Mouse (Mus musculus) liver, postnatal 0 days (tissue): ENCODE measurements around the gene 1700029P11Rik. TPM values are rescaled to one million over a fixed set of nuclear protein-coding genes. Genes with fewer than 3 reads are reported as not detected.
"Not testable (repeated sequence)": the region's sequence is repeated elsewhere in the genome, so short reads cannot be mapped to it uniquely, and the experiment has no call there.

Experiments
- ATAC-seq: fragments of 200-750 bp; cut with Nextera tagmentation; 2 replicates; pipeline ENCODE4 v1.8.0; 2017; ENCODE audit warnings: mild to moderate bottlenecking, moderate library complexity
- DNase-seq: peaks from one replicate; pipeline ENCODE4 v3.0.0-alpha.2; 2016
- H3K27ac ChIP-seq: fragments of 300-500 bp; sonication (generic); 2 replicates; pipeline ENCODE4 v1.5.1; 2014; ENCODE audit warnings: antibody characterized with exemption, moderate library complexity, mild to moderate bottlenecking, low read depth
- H3K27me3 ChIP-seq: fragments of 300-500 bp; sonication (generic); 2 replicates; pipeline ENCODE4 v1.6.1; 2014; ENCODE audit warnings: low read length, control low read depth, mixed read lengths; ENCODE audit not compliant: insufficient read depth
- H3K36me3 ChIP-seq: fragments of 300-500 bp; sonication (generic); replicated peaks from 2 replicates; pipeline ENCODE4 v1.6.1; 2014; ENCODE audit warnings: mild to moderate bottlenecking, control low read depth, low read length, moderate library complexity, mixed read lengths; ENCODE audit not compliant: insufficient read depth
- H3K4me1 ChIP-seq: fragments of 300-500 bp; sonication (generic); 2 replicates; pipeline ENCODE4 v1.6.1; 2014; ENCODE audit warnings: antibody characterized with exemption, mild to moderate bottlenecking, control low read depth; ENCODE audit not compliant: insufficient read depth
- H3K4me2 ChIP-seq: fragments of 300-500 bp; sonication (generic); 2 replicates; pipeline ENCODE4 v1.6.1; 2014; ENCODE audit warnings: low read depth, mild to moderate bottlenecking, low read length, moderate library complexity, mixed read lengths
- H3K4me3 ChIP-seq: fragments of 300-500 bp; sonication (generic); 2 replicates; pipeline ENCODE4 v1.5.1; 2014; ENCODE audit warnings: low read depth, low read length
- H3K9ac ChIP-seq: fragments of 300-500 bp; sonication (generic); replicated peaks from 2 replicates; pipeline ENCODE4 v1.6.1; 2014; ENCODE audit warnings: mild to moderate bottlenecking, moderate library complexity
- H3K9me3 ChIP-seq: fragments of 300-500 bp; sonication (generic); 2 replicates; pipeline ENCODE4 v1.6.1; 2016; ENCODE audit warnings: mild to moderate bottlenecking, control low read depth, low read length, mixed read lengths
- CTCF ChIP-seq: sonication (generic); IDR thresholded peaks from 2 replicates; pipeline ENCODE4 v1.5.1; 2016; ENCODE audit warnings: antibody characterized with exemption, low read depth
- EP300 ChIP-seq: IDR thresholded peaks from 2 replicates; pipeline ENCODE4 v1.6.1; 2016; ENCODE audit warnings: antibody characterized with exemption, low read depth, mild to moderate bottlenecking
- WGBS: fragments of 180-500 bp; shearing (Covaris S2); extraction: QIAGEN DNeasy Blood & Tissue Kit; methylation state at CpG from one replicate; pipeline ENCODE4 v1.1.7; 2014; ENCODE audit not compliant: insufficient replicate concordance; 5-methylcytosine and 5-hydroxymethylcytosine counted together
- polyA plus RNA-seq: library from polyadenylated mRNA; unstranded; fragments of >200 nt; fragmentation: Nextera tagmentation; extraction: Ambion mirVana; gene quantifications from 2 replicates; pipeline ENCODE4 v1.2.1, GENCODE M21; 2015

Gene 1700029P11Rik
- polyA plus RNA-seq, 1 experiment from 2014 or later, result not detected

DNA sequence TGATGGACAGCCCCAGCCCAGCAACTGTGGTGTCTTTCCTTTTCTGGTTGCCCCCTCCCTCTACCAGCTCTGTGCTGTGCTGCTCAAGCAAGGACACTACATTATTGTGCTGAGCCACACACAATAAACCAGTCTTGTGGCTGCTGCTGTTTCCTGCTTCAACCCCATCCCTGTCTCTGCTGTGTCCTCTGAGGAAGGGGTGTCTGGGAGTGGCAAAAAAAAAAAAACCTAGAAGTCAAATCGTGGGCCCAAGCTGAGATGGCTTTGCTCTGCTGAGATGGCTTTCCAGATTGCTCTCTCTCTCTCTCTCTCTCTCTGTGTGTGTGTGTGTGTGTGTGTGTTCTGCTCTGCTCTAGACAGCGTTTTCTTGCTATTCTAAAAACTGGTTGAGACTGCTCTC lies 11.9 kb upstream of the 1700029P11Rik start:
- Histone ChIP-seq H3K4me1 (no peaks in the 10 kb centered on the region), H3K27me3 (0 out of 2 replicates have a peak, but pooled peaks cover 4% of the 10 kb centered on the region), H3K36me3 (no peaks in the 10 kb centered on the region), H3K27ac (no peak overlapping the region), H3K4me2 (no peak overlapping the region), H3K9ac (no peak overlapping the region), H3K4me3 (no peak overlapping the region), H3K9me3 (no peaks in the 10 kb centered on the region)
- ATAC-seq, result no peak
- WGBS, result 47% methylated on average over 2 of the region's 2 CpGs
- no peak for DNase-seq
- TF ChIP-seq EP300 (no peak), CTCF (no peak)

DNA sequence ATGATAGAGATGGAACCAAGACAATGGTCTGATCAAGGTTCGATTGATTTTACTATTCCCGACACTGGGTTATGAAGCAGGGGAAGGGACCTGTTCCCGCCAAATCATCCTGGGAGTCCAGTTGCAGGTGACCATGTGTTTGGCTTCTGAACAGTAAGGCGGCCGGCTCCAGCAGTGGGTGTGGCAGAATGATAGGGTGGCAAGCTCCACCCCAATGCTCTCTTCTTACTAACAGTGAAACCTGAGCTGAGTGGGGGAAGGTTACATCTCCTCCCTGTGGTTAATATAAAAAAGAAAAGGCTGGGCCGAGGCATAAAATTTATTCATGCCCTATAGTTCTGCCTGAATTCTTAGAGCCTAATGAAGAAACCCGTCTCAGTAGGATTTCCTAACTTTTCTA lies 11.2 kb upstream of the 1700029P11Rik start:
- Histone ChIP-seq H3K27me3 (0 out of 2 replicates have a peak, but pooled peaks cover 4% of the 10 kb centered on the region), H3K9me3 (no peaks in the 10 kb centered on the region), H3K9ac (no peak overlapping the region), H3K4me3 (no peak overlapping the region), H3K36me3 (no peaks in the 10 kb centered on the region), H3K27ac (no peak overlapping the region), H3K4me2 (no peak overlapping the region), H3K4me1 (no peaks in the 10 kb centered on the region)
- no peak for ATAC-seq
- no peak for TF ChIP-seq CTCF
- no peak for TF ChIP-seq EP300
- DNase-seq, result no peak
- WGBS, result 57% methylated on average over 7 of the region's 7 CpGs

DNA sequence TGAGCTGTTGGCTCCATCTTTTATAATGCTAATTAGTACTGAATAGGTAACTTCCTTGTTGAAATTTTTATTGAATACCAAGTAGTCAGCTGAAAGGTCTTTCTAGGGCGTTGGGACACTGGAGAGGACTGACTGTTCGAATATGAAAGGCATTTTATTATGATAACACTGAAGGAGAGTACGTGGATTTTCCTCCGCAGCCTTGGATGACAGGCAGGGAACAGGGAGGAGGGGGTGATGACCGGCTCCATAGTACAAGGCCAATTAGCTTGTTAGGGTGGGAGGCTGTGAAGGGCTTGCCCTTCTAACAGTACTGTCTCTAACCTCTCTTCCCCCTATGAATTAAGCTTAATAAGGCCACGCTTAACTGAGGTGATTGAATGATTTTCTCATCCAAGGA lies 10.7 kb upstream of the 1700029P11Rik start:
- not testable (repeated sequence) for H3K4me3 ChIP-seq, DNase-seq, ATAC-seq, H3K27ac ChIP-seq, H3K9ac ChIP-seq, H3K4me2 ChIP-seq, H3K9me3 ChIP-seq, H3K27me3 ChIP-seq, H3K36me3 ChIP-seq, H3K4me1 ChIP-seq
- WGBS, result 82% methylated on average over 6 of the region's 6 CpGs

DNA sequence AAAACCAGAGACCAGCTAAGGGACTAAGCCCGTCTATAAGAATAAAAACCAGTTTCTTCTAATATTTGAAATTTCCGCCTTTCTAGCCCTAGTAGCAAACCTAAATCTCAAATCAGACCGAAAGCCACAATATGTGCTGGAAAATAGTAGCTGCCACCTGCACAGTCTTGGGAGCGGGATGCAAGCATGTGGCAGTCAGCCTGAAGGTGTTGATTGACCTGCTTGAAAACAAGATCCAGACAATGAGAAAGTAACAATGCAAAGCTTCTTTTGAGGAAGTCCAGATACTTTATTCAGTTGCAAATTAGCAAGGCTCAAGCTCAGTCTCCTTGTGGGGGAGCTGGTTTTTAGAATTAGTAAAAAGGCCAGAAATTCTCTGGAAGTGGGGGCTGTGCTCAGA lies 9.8 kb upstream of the 1700029P11Rik start:
- not testable (repeated sequence) for H3K9ac ChIP-seq, ATAC-seq, H3K27me3 ChIP-seq, H3K4me1 ChIP-seq, H3K36me3 ChIP-seq, H3K27ac ChIP-seq, H3K9me3 ChIP-seq, H3K4me3 ChIP-seq, H3K4me2 ChIP-seq, DNase-seq
- 84% methylated on average over 4 of the region's 4 CpGs for WGBS

DNA sequence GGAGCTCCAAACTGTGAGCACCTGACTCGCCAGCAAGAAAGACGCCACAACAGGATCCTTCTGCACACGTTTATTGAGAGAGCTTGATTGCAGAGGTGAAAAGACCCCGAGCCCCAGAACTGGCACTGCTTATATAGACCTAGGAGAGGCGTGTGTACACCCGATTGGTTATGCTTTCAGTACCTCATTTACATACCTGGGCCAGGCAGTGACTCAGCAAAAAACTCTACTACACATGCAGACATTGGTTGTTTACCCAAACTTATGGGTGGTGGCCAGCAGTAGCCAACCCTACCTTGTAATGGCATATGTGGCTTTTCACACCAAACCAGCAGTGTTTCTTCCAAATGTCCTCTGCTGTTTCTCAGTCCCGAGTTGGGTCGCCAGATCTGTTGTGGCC lies 5.2 kb upstream of the 1700029P11Rik start:
- not testable (repeated sequence) for H3K9me3 ChIP-seq, ATAC-seq, H3K4me3 ChIP-seq, H3K27me3 ChIP-seq, H3K4me1 ChIP-seq, H3K4me2 ChIP-seq, H3K27ac ChIP-seq, H3K9ac ChIP-seq, DNase-seq, H3K36me3 ChIP-seq
- 89% methylated on average over 8 of the region's 8 CpGs for whole genome bisulfite sequencing

DNA sequence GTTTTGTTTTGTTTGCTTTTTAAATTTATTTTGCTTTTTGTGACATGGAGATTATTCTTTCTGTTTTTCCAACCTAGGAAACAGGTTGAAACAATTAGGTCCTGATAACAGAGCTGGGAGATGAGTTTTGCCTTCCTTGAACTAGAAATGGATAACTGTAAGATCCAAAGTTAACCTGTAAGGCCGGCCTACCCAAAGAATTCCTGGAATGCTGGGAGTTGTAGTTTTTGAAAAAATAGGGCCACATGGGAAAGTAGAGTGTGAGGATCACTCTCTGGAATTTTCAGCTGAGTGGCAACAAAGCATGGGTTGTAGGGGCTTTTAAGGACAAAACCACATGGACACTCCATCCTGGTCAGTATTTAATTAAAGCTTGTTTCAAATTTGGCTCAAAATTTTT lies 1.8 kb downstream of the 1700029P11Rik start:
- TF ChIP-seq EP300, result no peak
- no peak for TF ChIP-seq CTCF
- Histone ChIP-seq H3K4me2 (no peak overlapping the region), H3K36me3 (no peaks in the 10 kb centered on the region), H3K4me1 (no peaks in the 10 kb centered on the region), H3K9me3 (no peaks in the 10 kb centered on the region), H3K4me3 (no peak overlapping the region), H3K9ac (no peak overlapping the region), H3K27ac (no peak overlapping the region), H3K27me3 (no peaks in the 10 kb centered on the region)
- ATAC-seq, result no peak
- DNase-seq, result no peak
- WGBS, result 49% methylated on average over 1 of the region's 1 CpGs

DNA sequence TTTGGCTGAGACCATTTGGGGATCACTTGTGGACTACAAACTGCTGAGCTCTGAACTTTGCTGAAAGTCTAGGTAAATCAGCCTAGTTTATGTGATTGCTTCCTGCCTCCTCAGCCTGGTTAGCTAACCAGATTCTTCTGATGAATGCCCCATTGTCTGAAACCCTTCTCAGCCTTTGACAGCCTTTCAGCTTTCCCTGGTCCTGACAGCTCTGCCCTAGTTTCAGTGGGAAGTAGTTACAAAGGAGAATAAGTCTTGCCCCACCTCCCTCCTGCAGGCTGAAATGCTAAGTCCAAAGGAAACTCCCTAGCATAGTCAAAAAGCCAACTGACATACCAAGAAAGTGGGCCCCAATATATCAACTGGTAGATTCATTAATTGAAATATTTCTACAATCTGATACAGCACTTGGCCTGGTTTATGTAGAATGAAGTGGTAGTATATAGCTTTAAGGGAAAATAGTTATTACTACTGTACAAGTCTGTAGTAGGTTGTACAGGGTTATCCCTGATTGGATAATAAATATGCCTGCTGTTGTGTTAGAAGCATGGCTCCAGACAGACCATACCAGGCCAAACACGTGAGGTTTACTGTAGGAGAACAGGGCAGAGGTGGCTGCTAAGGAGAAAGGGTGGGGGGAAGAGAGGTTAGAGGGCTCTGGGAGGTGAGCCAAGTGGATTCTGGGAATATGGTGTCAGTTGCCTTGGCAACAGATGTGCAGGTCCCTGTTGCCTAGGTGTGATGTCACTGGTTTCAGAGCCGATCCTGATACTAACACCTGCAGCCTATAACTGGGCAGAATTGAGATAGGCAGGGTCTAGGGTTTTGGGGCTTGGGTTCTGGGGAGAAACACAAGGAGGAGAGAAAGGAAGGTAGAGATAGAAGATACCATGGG lies 5.2 kb downstream of the 1700029P11Rik start:
- no peaks in the 10 kb centered on the region for H3K9me3 ChIP-seq
- ATAC-seq, result no peak
- TF ChIP-seq CTCF (no peak), EP300 (no peak)
- H3K4me3 ChIP-seq, result no peak overlapping the region
- H3K4me2 ChIP-seq, result no peak overlapping the region
- H3K27me3 ChIP-seq, result no peaks in the 10 kb centered on the region
- H3K9ac ChIP-seq, result no peak overlapping the region
- H3K4me1 ChIP-seq, result peaks cover 14% of the 10 kb centered on the region
- DNase-seq, result no peak
- H3K36me3 ChIP-seq, result no peaks in the 10 kb centered on the region
- WGBS, result 78% methylated on average over 2 of the region's 2 CpGs
- H3K27ac ChIP-seq, result no peak overlapping the region
